Mouse (Mus musculus): Measurements from ENCODE around the gene Hivep2. TPM values are rescaled to one million over a fixed set of nuclear protein-coding genes. Genes with fewer than 3 reads are reported as not detected.

Hivep2 gene
- polyA plus RNA-seq, 1 experiment from 2014 or later, result 5.9 TPM

DNA sequence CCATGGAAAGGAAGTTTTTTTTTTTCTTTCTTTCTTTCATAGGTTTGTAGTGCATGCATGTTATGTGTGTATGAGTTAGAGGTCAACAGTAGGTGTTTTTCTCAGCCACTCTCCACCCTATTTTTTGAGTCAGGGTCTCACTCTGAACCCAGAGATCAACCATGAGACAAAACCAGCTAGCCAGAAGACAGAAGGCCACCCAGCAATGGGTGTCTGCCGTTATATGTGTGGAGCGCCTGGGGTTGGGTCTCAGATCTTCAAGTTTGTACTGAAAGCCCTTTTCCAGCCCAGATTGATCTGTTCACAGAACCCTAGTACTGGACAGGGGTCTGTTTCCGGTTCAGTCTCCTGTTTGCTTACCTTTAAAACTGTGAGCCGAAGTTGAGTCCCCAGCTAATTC, 90.2 kb downstream of the Hivep2 start:
- WGBS, result 71% methylated on average over 4 of the region's 4 CpGs
- Histone ChIP-seq H3K9me3 (replicated peaks) (no peaks in the 10 kb centered on the region), H3K9ac (no peak overlapping the region), H3K4me3 (replicated peaks) (no peak overlapping the region), H3K27ac (peak overlapping the region; percentile 71), H3K4me1 (peaks cover 29% of the 10 kb centered on the region), H3K36me3 (no peaks in the 10 kb centered on the region), H3K27me3 (no peaks in the 10 kb centered on the region), H3K4me2 (no peak overlapping the region)
- no peak for ATAC-seq (replicated peaks; ENCODE audit: low FRiP score)

DNA sequence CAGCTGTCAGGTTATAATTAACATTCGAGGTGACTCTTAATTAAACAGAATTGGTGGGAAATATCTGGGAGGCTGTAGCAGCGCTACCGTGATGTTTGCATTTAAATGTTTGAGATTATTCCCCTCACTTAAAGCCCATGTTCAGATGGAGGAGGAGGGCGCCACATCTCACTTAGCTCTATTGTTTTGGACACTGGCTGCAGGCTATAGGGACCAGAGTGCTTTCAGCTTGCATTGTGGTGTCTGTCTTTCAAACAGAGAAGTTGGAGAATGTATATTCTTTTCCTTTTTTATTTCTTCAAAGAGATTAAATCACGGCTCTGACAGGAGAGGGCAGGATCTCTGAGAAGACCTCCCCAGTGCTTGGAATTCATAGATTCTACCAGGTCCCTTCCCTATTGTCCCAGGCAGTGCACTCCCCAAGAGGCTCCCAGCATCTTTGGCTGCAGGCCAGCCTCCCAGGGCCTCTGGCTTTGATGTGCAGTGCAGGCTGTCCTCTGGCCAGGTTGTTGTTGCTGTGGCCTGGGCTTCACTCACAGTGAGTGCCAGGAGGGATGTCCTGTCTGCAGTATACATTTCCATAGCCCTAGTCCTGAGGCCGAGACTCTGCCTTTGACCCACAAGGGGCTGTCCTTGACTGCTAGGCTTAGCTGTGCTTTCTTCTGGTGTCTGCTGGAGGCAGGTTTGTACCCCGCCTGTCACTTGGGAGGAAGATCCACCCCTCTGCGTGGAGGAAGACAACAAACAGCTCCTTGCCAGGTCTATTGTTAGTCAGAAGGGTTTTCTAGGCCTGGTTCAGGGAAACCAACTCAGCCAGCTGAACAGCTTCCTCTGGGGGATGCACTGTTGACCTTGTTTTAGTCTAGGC, 90.9 kb downstream of the Hivep2 start:
- 51% methylated on average over 8 of the region's 8 CpGs for WGBS
- ATAC-seq (replicated peaks; ENCODE audit: low FRiP score), result peak; percentile 80
- no peak overlapping the region for H3K4me3 ChIP-seq (replicated peaks)

DNA sequence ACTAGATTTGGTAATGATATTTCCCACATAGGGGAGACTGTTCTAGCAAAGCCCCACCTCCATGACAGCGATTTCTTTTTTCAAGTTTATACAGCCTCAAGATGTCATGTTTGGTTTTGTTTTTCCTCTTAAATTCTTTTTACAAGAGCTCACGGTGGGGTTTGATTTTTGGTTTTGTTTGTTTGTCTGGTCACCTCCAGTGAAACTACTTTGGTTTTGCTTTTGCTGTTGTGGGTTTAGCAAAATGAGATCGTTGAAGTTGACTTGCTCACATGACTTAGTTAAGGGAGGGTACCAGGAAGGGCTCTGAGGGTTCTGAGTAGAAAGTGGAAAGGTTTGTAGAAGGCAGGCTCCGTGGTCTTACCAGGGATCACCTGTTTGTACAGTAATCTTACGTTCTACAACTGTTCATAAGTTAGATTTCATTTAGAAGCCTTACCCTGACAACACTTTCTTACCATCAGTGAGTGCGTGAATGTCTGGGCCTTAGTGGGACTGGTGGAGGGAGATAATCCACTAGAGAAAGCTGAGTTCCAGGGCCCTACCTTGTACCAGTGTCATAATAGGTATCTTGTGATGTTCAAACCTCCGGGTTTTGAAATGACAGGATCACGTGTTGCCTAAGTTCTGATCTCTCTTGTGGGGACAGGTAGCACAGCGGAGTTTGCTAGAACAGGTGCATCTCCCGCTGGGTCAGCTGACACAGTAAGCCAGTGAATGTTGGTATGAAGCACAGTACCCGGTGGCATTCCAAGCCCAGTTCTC, 92.1 kb downstream of the Hivep2 start:
- Histone ChIP-seq H3K4me2 (no peak overlapping the region), H3K9me3 (replicated peaks) (no peaks in the 10 kb centered on the region), H3K27me3 (no peaks in the 10 kb centered on the region), H3K4me1 (peaks cover 29% of the 10 kb centered on the region), H3K36me3 (no peaks in the 10 kb centered on the region), H3K9ac (no peak overlapping the region), H3K27ac (no peak overlapping the region), H3K4me3 (replicated peaks) (no peak overlapping the region)
- ATAC-seq (replicated peaks; ENCODE audit: low FRiP score), result no peak
- WGBS, result 89% methylated on average over 11 of the region's 11 CpGs

More for the DNA sequence above, 90.9 kb downstream of the Hivep2 start:
- Histone ChIP-seq H3K9ac (no peak overlapping the region), H3K4me1 (peaks cover 29% of the 10 kb centered on the region), H3K27me3 (no peaks in the 10 kb centered on the region), H3K9me3 (replicated peaks) (no peaks in the 10 kb centered on the region), H3K27ac (peak overlapping the region; percentile 62; the same call in 1 of the 2 replicates), H3K4me2 (no peak overlapping the region), H3K36me3 (no peaks in the 10 kb centered on the region)

DNA sequence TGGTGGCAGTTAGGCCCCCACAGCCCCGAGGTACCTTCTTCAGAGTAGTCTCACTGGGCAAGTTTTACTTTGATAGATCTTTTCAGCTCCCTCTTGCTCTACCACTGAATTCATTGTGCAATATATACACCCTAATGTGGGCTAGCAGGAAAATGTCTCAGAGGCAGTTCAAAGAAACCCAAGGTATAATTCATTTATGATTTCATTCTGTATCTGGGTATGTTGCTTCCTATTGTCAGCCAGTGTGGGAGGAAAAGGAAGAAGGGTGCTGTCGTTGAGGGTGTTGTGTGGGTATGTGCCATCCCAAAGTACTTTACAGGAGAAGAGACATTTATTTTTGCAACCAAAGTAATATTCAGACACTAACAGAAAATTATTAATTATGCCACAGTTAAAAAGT, 92.9 kb downstream of the Hivep2 start:
- Histone ChIP-seq H3K27me3 (no peaks in the 10 kb centered on the region), H3K9ac (no peak overlapping the region), H3K27ac (no peak overlapping the region), H3K4me2 (no peak overlapping the region), H3K4me3 (replicated peaks) (no peak overlapping the region), H3K4me1 (peaks cover 29% of the 10 kb centered on the region), H3K9me3 (replicated peaks) (no peaks in the 10 kb centered on the region), H3K36me3 (no peaks in the 10 kb centered on the region)
- no peak for ATAC-seq (replicated peaks; ENCODE audit: low FRiP score)
- 79% methylated on average over 2 of the region's 2 CpGs for WGBS

DNA sequence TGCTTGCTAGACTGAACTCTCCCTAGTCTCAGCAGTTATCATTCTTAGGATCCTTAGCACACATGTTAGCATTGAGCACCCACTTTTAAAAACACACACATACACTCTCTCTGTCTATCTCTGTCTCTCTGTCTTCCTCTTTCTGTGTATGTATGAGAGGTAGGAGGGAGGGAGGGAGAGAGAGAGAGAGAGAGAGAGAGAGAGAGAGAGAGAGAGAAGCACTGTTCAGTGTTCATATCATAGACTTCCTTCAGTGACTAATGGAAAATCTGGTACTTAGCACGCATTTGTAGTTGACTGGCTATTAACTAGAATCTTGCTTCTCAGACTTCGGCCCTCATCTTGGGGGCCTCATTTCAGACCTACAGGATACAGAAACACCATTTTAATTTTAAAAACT, 93.7 kb downstream of the Hivep2 start:
- Histone ChIP-seq H3K9ac (no peak overlapping the region), H3K27me3 (no peaks in the 10 kb centered on the region), H3K4me1 (peaks cover 29% of the 10 kb centered on the region), H3K27ac (no peak overlapping the region), H3K4me2 (no peak overlapping the region), H3K36me3 (no peaks in the 10 kb centered on the region), H3K9me3 (replicated peaks) (no peaks in the 10 kb centered on the region), H3K4me3 (replicated peaks) (no peak overlapping the region)
- WGBS, result 92% methylated on average over 2 of the region's 2 CpGs
- ATAC-seq (replicated peaks; ENCODE audit: low FRiP score), result no peak

DNA sequence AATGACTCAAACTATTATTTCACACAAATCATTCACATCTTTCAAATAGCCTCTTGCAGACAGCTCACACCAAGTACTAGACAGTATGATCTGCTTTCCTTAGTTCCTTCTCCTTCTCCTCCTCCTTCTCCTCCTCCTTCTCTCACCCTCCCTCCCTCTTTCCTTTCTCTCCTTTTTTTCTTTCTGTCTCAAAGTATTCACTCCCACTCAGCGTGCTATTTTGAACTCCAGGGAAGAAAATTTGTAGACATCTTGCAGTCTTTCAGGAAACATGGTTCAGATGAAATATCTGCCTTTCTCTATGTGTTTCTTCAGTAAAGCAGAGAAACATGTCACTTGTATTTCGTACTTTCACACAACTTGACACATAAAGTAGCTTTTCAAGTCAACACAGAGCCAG, 94.4 kb downstream of the Hivep2 start:
- ATAC-seq (replicated peaks; ENCODE audit: low FRiP score), result no peak
- 56% methylated on average over 2 of the region's 2 CpGs for WGBS
- Histone ChIP-seq H3K36me3 (no peaks in the 10 kb centered on the region), H3K4me3 (replicated peaks) (no peak overlapping the region), H3K9ac (no peak overlapping the region), H3K4me2 (no peak overlapping the region), H3K9me3 (replicated peaks) (no peaks in the 10 kb centered on the region), H3K27me3 (no peaks in the 10 kb centered on the region), H3K4me1 (peaks cover 23% of the 10 kb centered on the region), H3K27ac (no peak overlapping the region)

DNA sequence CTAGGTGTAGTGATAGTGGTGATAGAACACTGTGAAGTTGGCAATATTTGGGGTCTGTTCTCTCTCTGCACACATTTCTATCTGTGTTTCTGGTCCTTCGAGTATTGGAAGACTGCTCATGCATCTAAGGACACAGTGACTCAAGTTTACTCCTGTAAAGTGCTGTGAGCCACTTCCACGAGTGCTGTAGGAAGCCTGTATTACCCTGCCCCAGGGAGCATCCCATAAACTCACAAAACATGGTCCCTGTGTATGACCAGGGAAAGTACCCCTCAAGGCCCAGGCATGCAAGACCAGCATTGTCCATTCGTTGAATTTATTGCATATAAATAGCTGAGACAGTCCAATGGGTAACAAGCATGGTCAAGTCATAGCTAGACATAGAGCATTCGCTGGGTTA, 97.4 kb downstream of the Hivep2 start:
- Histone ChIP-seq H3K9me3 (replicated peaks) (no peaks in the 10 kb centered on the region), H3K27ac (no peak overlapping the region), H3K4me1 (no peaks in the 10 kb centered on the region), H3K4me2 (no peak overlapping the region), H3K9ac (no peak overlapping the region), H3K27me3 (no peaks in the 10 kb centered on the region), H3K4me3 (replicated peaks) (no peak overlapping the region), H3K36me3 (no peaks in the 10 kb centered on the region)
- no peak for ATAC-seq (replicated peaks; ENCODE audit: low FRiP score)
- 84% methylated on average over 4 of the region's 4 CpGs for WGBS

DNA sequence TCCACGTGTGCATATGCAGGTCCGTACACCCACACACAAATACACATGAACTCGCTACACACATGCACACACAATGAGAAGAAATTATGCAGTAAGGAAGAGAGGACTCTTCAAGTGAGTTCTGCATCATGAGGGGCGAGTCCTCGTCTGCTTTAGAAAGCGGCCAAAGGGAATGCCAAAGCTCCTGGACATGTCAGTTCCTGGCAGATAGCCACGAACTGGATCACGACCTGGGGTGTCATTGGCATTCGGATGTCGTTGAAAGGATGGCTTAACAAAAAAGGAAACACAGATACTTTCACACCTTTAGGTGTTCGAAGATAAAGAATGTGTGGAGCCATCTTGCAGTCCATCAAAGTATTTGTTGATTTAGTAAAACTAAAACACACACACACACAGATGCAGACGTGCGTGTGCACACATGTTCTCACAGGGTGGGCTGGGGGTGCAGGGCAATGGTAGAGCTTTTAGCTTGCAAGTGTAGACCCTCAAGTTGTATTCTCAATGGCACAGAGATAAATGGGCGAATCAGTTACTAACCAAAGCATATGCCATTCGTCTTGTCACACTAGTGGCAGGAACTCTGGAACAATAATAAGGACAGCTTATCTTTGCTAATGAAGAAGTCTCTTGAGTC, 99.0 kb downstream of the Hivep2 start:
- Histone ChIP-seq H3K9ac (no peak overlapping the region), H3K9me3 (replicated peaks) (no peaks in the 10 kb centered on the region), H3K27ac (no peak overlapping the region), H3K4me3 (replicated peaks) (no peak overlapping the region), H3K36me3 (no peaks in the 10 kb centered on the region), H3K4me2 (no peak overlapping the region), H3K4me1 (no peaks in the 10 kb centered on the region), H3K27me3 (no peaks in the 10 kb centered on the region)
- ATAC-seq (replicated peaks; ENCODE audit: low FRiP score), result no peak
- 82% methylated on average over 15 of the region's 15 CpGs for WGBS

DNA sequence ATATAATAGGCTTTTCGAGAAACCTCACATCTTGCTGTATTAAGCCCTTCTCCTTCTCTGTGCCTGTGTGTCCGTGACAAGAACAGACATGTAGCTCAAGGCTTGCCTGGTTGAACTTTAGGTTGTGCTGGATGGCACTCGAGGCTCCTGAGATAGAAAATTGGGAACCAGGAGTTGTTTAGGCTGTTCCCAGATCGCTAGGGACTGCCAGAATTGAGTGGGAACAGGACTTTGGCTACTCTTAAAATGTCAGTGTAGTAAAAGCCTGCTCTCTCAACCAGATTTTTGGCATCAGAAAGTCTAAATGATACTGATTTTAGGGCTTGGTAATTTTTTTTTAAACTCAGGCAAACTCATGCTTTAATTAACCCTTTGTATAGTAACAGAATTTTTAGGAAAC, 101.9 kb downstream of the Hivep2 start:
- no peaks in the 10 kb centered on the region for H3K36me3 ChIP-seq
- H3K27ac ChIP-seq, result no peak overlapping the region
- no peak overlapping the region for H3K9ac ChIP-seq
- WGBS, result 88% methylated on average over 4 of the region's 4 CpGs
- ATAC-seq (replicated peaks; ENCODE audit: low FRiP score), result no peak
- no peaks in the 10 kb centered on the region for H3K27me3 ChIP-seq
- no peak overlapping the region for H3K4me3 ChIP-seq (replicated peaks)
- no peaks in the 10 kb centered on the region for H3K4me1 ChIP-seq
- H3K4me2 ChIP-seq, result no peak overlapping the region
- no peaks in the 10 kb centered on the region for H3K9me3 ChIP-seq (replicated peaks)

DNA sequence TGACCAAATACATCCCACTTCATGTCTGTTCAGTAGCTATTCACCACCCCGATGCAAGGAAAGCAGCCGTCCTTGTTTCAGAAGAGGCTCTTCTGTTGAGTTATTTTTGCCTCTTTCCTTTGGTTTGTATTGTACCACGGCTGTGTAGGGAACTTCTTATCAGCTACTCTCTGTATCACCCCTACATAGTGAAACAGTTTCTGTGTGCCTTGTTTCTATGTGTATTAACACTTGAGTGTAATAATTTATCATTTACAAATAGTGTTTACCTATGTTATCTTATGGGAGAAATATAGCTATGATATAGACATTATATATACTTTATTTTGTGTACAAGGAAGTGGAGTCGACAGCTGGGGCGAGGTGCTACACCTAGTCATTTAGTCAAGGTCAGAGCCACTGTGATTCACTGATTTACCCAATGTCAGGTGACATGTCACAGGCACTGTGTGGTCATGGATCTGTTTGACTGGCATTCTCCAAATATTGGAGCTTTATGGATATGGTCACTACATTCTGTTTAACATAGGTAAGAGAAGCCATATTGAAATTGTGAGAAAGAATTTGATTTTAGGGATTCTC, 104.7 kb downstream of the Hivep2 start:
- no peak for ATAC-seq (replicated peaks; ENCODE audit: low FRiP score)
- no peak overlapping the region for H3K4me2 ChIP-seq
- no peak overlapping the region for H3K9ac ChIP-seq
- no peak overlapping the region for H3K27ac ChIP-seq
- WGBS, result 87% methylated on average over 5 of the region's 5 CpGs
- H3K27me3 ChIP-seq, result no peaks in the 10 kb centered on the region
- H3K36me3 ChIP-seq, result no peaks in the 10 kb centered on the region
- no peak overlapping the region for H3K4me3 ChIP-seq (replicated peaks)
- H3K4me1 ChIP-seq, result no peaks in the 10 kb centered on the region
- H3K9me3 ChIP-seq (replicated peaks), result no peaks in the 10 kb centered on the region

DNA sequence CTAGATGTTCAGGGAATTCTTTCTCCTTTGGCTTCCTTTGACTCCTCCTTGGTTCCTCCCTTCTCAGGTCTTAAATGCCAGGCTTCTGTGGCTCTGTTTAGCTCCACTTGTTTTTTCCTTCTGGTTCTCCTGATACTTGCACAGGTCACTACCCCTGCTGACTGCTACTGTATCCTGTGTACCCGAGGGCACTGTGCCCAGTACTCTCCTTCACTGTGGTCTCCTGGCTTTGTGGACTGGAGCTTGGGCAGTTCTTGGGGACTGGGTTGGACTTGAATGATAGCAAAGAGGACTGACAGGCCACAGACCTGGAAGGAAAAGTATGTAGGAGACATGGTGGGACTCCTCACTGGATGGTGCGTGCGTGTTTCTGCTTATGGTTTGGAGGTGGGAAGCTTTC, 106.6 kb downstream of the Hivep2 start:
- Histone ChIP-seq H3K36me3 (no peaks in the 10 kb centered on the region), H3K9ac (no peak overlapping the region), H3K9me3 (replicated peaks) (no peaks in the 10 kb centered on the region), H3K4me1 (no peaks in the 10 kb centered on the region), H3K4me2 (no peak overlapping the region), H3K4me3 (replicated peaks) (no peak overlapping the region), H3K27me3 (no peaks in the 10 kb centered on the region), H3K27ac (no peak overlapping the region)
- 83% methylated on average over 3 of the region's 3 CpGs for WGBS
- ATAC-seq (replicated peaks; ENCODE audit: low FRiP score), result no peak

DNA sequence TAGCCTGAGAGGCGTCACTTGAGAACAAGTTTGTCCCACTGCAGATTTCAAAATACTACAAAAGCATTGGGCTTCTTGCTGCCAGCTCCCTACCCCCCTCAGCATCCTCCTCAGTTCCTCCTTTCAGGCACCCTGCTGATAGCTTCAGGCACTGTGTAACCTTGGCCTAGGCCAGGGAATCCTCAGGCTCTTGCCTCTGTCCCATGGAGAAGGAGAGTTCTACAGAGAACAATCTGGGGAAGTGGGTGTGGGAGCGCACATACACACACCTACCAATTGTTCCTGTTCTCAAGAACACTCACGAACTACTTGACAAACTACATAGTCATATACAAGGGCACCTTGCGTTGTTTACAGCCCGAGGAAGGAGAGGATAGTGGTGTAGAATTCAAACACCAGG, 109.9 kb downstream of the Hivep2 start:
- Histone ChIP-seq H3K36me3 (no peaks in the 10 kb centered on the region), H3K27ac (no peak overlapping the region), H3K27me3 (no peaks in the 10 kb centered on the region), H3K4me2 (no peak overlapping the region), H3K9ac (no peak overlapping the region), H3K4me3 (replicated peaks) (no peak overlapping the region), H3K9me3 (replicated peaks) (no peaks in the 10 kb centered on the region), H3K4me1 (no peaks in the 10 kb centered on the region)
- WGBS, result 84% methylated on average over 5 of the region's 5 CpGs
- no peak for ATAC-seq (replicated peaks; ENCODE audit: low FRiP score)

All from kidney, embryonic 15.5 days (tissue).